Mouse (Mus musculus) small intestine, adult 10 weeks (tissue): ENCODE measurements around the gene Usp43. TPM values are rescaled to one million over a fixed set of nuclear protein-coding genes. Genes with fewer than 3 reads are reported as not detected.

Experiments
- polyA plus RNA-seq: library from polyadenylated mRNA; stranded (reverse); fragments of 350-450 nt; fragmentation: Illumina TruSeq; extraction: RNeasy Lipid Tissue Mini Kit (QIAGEN cat#74804); gene quantifications from one replicate; pipeline ENCODE4 v1.2.3, GENCODE M21; 2014; ENCODE audit warnings: low replicate concordance

The Usp43 gene
- polyA plus RNA-seq = 2.5 TPM

DNA sequence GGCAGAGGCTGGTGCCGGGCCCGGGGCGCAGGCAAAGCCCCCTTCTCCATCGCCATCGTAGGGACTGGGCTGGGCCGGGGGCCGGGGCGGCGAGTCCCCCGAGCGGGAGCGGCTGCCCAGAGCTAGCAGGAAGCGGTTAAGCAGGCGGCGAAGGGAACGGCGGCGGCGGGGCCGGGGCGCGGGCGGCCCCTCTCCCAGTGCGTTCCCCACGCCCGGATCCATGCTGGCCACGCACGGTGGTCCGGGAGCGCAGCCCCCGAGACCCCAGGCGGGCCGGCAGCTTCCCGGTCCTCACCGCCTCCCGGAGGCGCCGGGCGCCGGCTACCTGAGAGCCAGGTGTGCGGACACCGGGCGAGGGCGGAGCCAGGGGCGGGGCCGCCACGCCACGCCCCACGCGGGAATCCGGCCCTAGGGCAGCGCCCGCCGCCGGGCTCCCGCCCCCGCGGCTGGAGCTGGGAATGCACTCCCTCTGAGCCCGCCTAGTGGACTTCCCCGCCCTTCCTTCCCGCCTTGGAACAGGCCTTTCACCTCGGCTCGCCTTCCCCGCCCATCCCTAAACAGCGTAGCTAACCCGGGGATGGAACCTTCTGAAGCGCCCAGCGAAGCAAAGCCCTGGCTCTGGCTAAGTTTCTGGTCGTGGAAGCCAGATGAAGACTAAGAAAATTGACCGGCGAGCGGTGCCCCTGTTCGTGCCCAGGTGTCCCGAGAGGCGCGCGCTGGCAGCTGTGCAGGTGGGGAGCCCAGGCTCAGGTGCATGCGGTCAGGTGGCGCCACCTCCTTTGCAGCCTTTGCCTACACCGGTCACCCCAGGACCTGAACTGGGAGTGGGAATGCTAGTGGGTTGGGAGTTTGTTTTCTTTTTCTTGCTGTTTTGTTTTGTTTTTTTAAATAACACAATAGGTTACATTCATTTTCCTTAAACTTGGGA lies at the start of gene Usp43:
Gene Usp43, minus strand, starts transcription at position 327 of the 928 bp plus-strand sequence.

GRCm38 (mm10) chr11:67965905-67966878 lies 44.2 kb upstream of the Usp43 start, which contains the start of gene Stx8:
Stx8 (plus strand) TSS chr11:67966193.

GRCm38 (mm10) chr11:67965242-67965883 lies 43.4 kb upstream of the Usp43 start, which contains the start of gene Cfap52:
Cfap52 (minus strand) TSS chr11:67965651.

Other genes starting within 250 kb of the Usp43 start
- gene Rcvrn, start 226.8 kb downstream of the Usp43 start, polyA plus RNA-seq = not detected
- gene Glp2r, start 151.0 kb downstream of the Usp43 start, polyA plus RNA-seq = 6.0 TPM
- gene Gsg1l2, start 147.5 kb downstream of the Usp43 start, polyA plus RNA-seq = not detected
- gene Dhrs7c, start 124.0 kb downstream of the Usp43 start, polyA plus RNA-seq = not detected
- gene Cfap52, start 43.5 kb upstream of the Usp43 start, polyA plus RNA-seq = not detected
- gene Stx8, start 44.0 kb upstream of the Usp43 start, polyA plus RNA-seq = 17.7 TPM